11 mouse cellular contexts compared by ENCODE assay signal in genomic region chr17:50427331-50428003, GRCm38 (mm10).
A peak's percentile ranks its signal among the peaks of the same experiment; 100 is the strongest.
DNase-seq lines count a peak whose midpoint lies in the region; ATAC-seq lines count a peak whose summit lies in the region.
"Had no signal": no experiment of that assay in that cellular context is flagged by ENCODE, and none has a peak within 500 bp of the region (broad histone marks: within the 10 kb centered on the region; RNA-seq: fewer than 3 reads in every experiment).

No protein-coding gene starts in this region.

- no peaks in the 10 kb centered on the region; the same call in 1 of the 2 replicates for H3K4me1 ChIP-seq in heart, embryonic 12.5 days (replicated peaks)
- H3K4me1 ChIP-seq in embryonic facial prominence, embryonic 11.5 days (ENCODE audit: control insufficient read depth, insufficient read depth, low read length), result no peaks in the 10 kb centered on the region
- no peaks in the 10 kb centered on the region for H3K4me1 ChIP-seq in hindbrain, embryonic 16.5 days (ENCODE audit: control insufficient read depth, insufficient read depth, low read depth, low read length)
- no peaks in the 10 kb centered on the region for H3K4me1 ChIP-seq in neural tube, embryonic 14.5 days (ENCODE audit: control insufficient read depth, insufficient read depth, low read length)
- H3K4me1 ChIP-seq: embryonic facial prominence, embryonic 13.5 days had no signal

- H3K9me3 ChIP-seq in heart, embryonic 12.5 days (replicated peaks), result peaks cover 3% of the 10 kb centered on the region; the same call in 1 of the 2 replicates
- no peaks in the 10 kb centered on the region for H3K9me3 ChIP-seq in embryonic facial prominence, embryonic 11.5 days (replicated peaks; ENCODE audit: control insufficient read depth, low read length)
- H3K9me3 ChIP-seq in hindbrain, embryonic 16.5 days (ENCODE audit: control insufficient read depth, low read length), result peaks cover 3% of the 10 kb centered on the region; the same call in 1 of the 2 replicates
- H3K9me3 ChIP-seq in neural tube, embryonic 14.5 days (ENCODE audit: control insufficient read depth, low read length), result no peaks in the 10 kb centered on the region
- H3K9me3 ChIP-seq: embryonic facial prominence, embryonic 13.5 days had no signal

- H3K9ac ChIP-seq in heart, embryonic 12.5 days, result no peak overlapping the region
- no peak overlapping the region for H3K9ac ChIP-seq in embryonic facial prominence, embryonic 11.5 days (replicated peaks; ENCODE audit: low read length)
- no peak overlapping the region for H3K9ac ChIP-seq in hindbrain, embryonic 16.5 days (ENCODE audit: low read depth, low read length)
- no peak overlapping the region for H3K9ac ChIP-seq in neural tube, embryonic 14.5 days (replicated peaks; ENCODE audit: low read depth, low read length)
- H3K9ac ChIP-seq: embryonic facial prominence, embryonic 13.5 days; liver, embryonic 14.5 days had no signal

- peak overlapping the region; percentile 31; the same call in 1 of the 2 replicates for H3K4me2 ChIP-seq in heart, embryonic 12.5 days
- no peak overlapping the region for H3K4me2 ChIP-seq in embryonic facial prominence, embryonic 11.5 days (ENCODE audit: low read depth, low read length)
- H3K4me2 ChIP-seq in hindbrain, embryonic 16.5 days (ENCODE audit: low read length), result peak overlapping the region; percentile 33; the same call in 1 of the 2 replicates
- H3K4me2 ChIP-seq in neural tube, embryonic 14.5 days (ENCODE audit: low read depth, low read length), result no peak overlapping the region
- H3K4me2 ChIP-seq: embryonic facial prominence, embryonic 13.5 days had no signal

- H3K27me3 ChIP-seq in heart, embryonic 12.5 days (replicated peaks), result no peaks in the 10 kb centered on the region
- no peaks in the 10 kb centered on the region for H3K27me3 ChIP-seq in embryonic facial prominence, embryonic 11.5 days (ENCODE audit: control insufficient read depth, insufficient read depth, low read length)
- H3K27me3 ChIP-seq in hindbrain, embryonic 16.5 days (replicated peaks; ENCODE audit: control insufficient read depth, insufficient read depth, low read length), result no peaks in the 10 kb centered on the region
- H3K27me3 ChIP-seq in neural tube, embryonic 14.5 days (ENCODE audit: control insufficient read depth, insufficient read depth, low read length), result no peaks in the 10 kb centered on the region
- H3K27me3 ChIP-seq: embryonic facial prominence, embryonic 13.5 days had no signal

- no peak overlapping the region for H3K4me3 ChIP-seq in heart, embryonic 12.5 days
- no peak overlapping the region for H3K4me3 ChIP-seq in embryonic facial prominence, embryonic 11.5 days (ENCODE audit: low read depth, low read length)
- H3K4me3 ChIP-seq in hindbrain, embryonic 16.5 days (ENCODE audit: low read length), result no peak overlapping the region
- H3K4me3 ChIP-seq in neural tube, embryonic 14.5 days (ENCODE audit: low read depth, low read length), result no peak overlapping the region
- H3K4me3 ChIP-seq: embryonic facial prominence, embryonic 13.5 days; gastrocnemius, adult 2 months had no signal

- H3K36me3 ChIP-seq in heart, embryonic 12.5 days, result no peaks in the 10 kb centered on the region
- H3K36me3 ChIP-seq in embryonic facial prominence, embryonic 11.5 days (replicated peaks; ENCODE audit: control insufficient read depth, insufficient read depth, low read depth, low read length), result no peaks in the 10 kb centered on the region
- no peaks in the 10 kb centered on the region for H3K36me3 ChIP-seq in hindbrain, embryonic 16.5 days (ENCODE audit: control insufficient read depth, insufficient read depth, low read length)
- no peaks in the 10 kb centered on the region for H3K36me3 ChIP-seq in neural tube, embryonic 14.5 days (ENCODE audit: control insufficient read depth, insufficient read depth, low read length)
- H3K36me3 ChIP-seq: embryonic facial prominence, embryonic 13.5 days had no signal

- intact Hi-C loops in heart, postnatal 36 days (cut with DNase I), result no loop called here

- WGBS in heart, embryonic 12.5 days, result 36% methylated on average over 10 of the region's 10 CpGs
- WGBS in embryonic facial prominence, embryonic 11.5 days, result 15% methylated on average over 10 of the region's 10 CpGs
- 5% methylated on average over 10 of the region's 10 CpGs for WGBS in hindbrain, embryonic 16.5 days
- WGBS in neural tube, embryonic 14.5 days, result 8% methylated on average over 10 of the region's 10 CpGs

- no peak for DNase-seq in heart, postnatal 36 days
- DNase-seq in embryonic facial prominence, embryonic 11.5 days (ENCODE audit: low spot score), result peak; percentile 14
- DNase-seq in layer of hippocampus, postnatal 25 days (ENCODE audit: extremely low spot score in 1 of 2, low spot score in 1 of 2), result no peak
- no peak for DNase-seq in thymus, postnatal 0 days (ENCODE audit: low spot score)
- DNase-seq: gastrocnemius, adult 2 months had no signal

- ATAC-seq in heart, embryonic 12.5 days (ENCODE audit: insufficient number of reproducible peaks, low FRiP score), result no peak
- ATAC-seq in embryonic facial prominence, embryonic 11.5 days (replicated peaks; ENCODE audit: insufficient number of reproducible peaks, low FRiP score, low TSS enrichment, low read depth), result no peak
- peak; percentile 68 for ATAC-seq in hindbrain, embryonic 16.5 days
- peak; percentile 61 for ATAC-seq in neural tube, embryonic 14.5 days (ENCODE audit: low read depth)
- ATAC-seq in cerebellum, adult (ENCODE audit: insufficient number of reproducible peaks, low FRiP score, low TSS enrichment), result no peak

- H3K27ac ChIP-seq in heart, embryonic 12.5 days (ENCODE audit: poor library complexity, severe bottlenecking), result no peak overlapping the region
- H3K27ac ChIP-seq in embryonic facial prominence, embryonic 11.5 days (replicated peaks; ENCODE audit: low read depth, low read length), result no peak overlapping the region
- H3K27ac ChIP-seq in hindbrain, embryonic 16.5 days (ENCODE audit: low read depth, low read length), result peak overlapping the region; percentile 40; the same call in 1 of the 2 replicates
- peak overlapping the region; percentile 28; the same call in 1 of the 2 replicates for H3K27ac ChIP-seq in neural tube, embryonic 14.5 days (ENCODE audit: low read depth, low read length)
- H3K27ac ChIP-seq: embryonic facial prominence, embryonic 13.5 days; gastrocnemius, adult 2 months; liver, embryonic 14.5 days had no signal

Comparison
In these comparisons a context has a peak if more than half of its experiments do, and no peak if none do; other contexts are left out.
1. ATAC-seq: peak in hindbrain, embryonic 16.5 days (single experiment) and neural tube, embryonic 14.5 days (single experiment); none in heart, embryonic 12.5 days (single experiment), embryonic facial prominence, embryonic 11.5 days (single experiment) and cerebellum, adult (single experiment).
2. H3K27ac ChIP-seq: peak in hindbrain, embryonic 16.5 days (single experiment) and neural tube, embryonic 14.5 days (single experiment); none in heart, embryonic 12.5 days (single experiment) and embryonic facial prominence, embryonic 11.5 days (single experiment).
3. H3K4me2 ChIP-seq: peak in heart, embryonic 12.5 days (single experiment) and hindbrain, embryonic 16.5 days (single experiment); none in embryonic facial prominence, embryonic 11.5 days (single experiment) and neural tube, embryonic 14.5 days (single experiment).